Mouse (Mus musculus) brain, adult 2 months (tissue): Measurements from ENCODE around the gene Synj2.

Experiments
- DNase-seq: peaks from one replicate; pipeline ENCODE4 v3.0.0; 2011; ENCODE audit warnings: low read depth, low spot score

Synj2 gene

GRCm38 (mm10) chr17:5941230-5942043 is at the start of gene Synj2:
Gene Synj2 (plus strand): TSS chr17:5941280.
- DNase-seq: peak; percentile 76

GRCm38 (mm10) chr17:5891933-5892683 is 49.0 kb upstream of the Synj2 start:
- DNase-seq: no peak

GRCm38 (mm10) chr17:5893092-5893491 is 48.0 kb upstream of the Synj2 start:
- DNase-seq: no peak

- no peak for DNase-seq
Observed at GRCm38 (mm10) chr17:5893574-5894148, 47.4 kb upstream of the Synj2 start.

GRCm38 (mm10) chr17:5896066-5896465 is 45.0 kb upstream of the Synj2 start:
- no peak for DNase-seq

- DNase-seq: peak; percentile 66
Observed at GRCm38 (mm10) chr17:5896607-5897006, 44.5 kb upstream of the Synj2 start.

- no peak for DNase-seq
Observed at GRCm38 (mm10) chr17:5897326-5898200, 43.5 kb upstream of the Synj2 start.

GRCm38 (mm10) chr17:5899251-5899650 is 41.8 kb upstream of the Synj2 start:
- DNase-seq: no peak

GRCm38 (mm10) chr17:5901381-5901780 is 39.7 kb upstream of the Synj2 start:
- no peak for DNase-seq

GRCm38 (mm10) chr17:5903630-5904301 is 37.3 kb upstream of the Synj2 start:
- DNase-seq: no peak

- no peak for DNase-seq
Observed at GRCm38 (mm10) chr17:5909681-5910080, 31.4 kb upstream of the Synj2 start.

GRCm38 (mm10) chr17:5911591-5911990 is 29.5 kb upstream of the Synj2 start:
- peak; percentile 67 for DNase-seq

- DNase-seq: no peak
Observed at GRCm38 (mm10) chr17:5912797-5913196, 28.3 kb upstream of the Synj2 start.

- DNase-seq: no peak
Observed at GRCm38 (mm10) chr17:5914217-5914616, 26.9 kb upstream of the Synj2 start.

- no peak for DNase-seq
Observed at GRCm38 (mm10) chr17:5921954-5922353, 19.1 kb upstream of the Synj2 start.

GRCm38 (mm10) chr17:5923281-5923680 is 17.8 kb upstream of the Synj2 start:
- DNase-seq: peak; percentile 66

GRCm38 (mm10) chr17:5924238-5924637 is 16.8 kb upstream of the Synj2 start:
- DNase-seq: peak; percentile 65

GRCm38 (mm10) chr17:5926710-5927109 is 14.4 kb upstream of the Synj2 start:
- DNase-seq: peak; percentile 67

GRCm38 (mm10) chr17:5929031-5929430 is 12.0 kb upstream of the Synj2 start:
- DNase-seq: no peak

GRCm38 (mm10) chr17:5932161-5932560 is 8.9 kb upstream of the Synj2 start:
- DNase-seq: no peak
